Mouse (Mus musculus): ENCODE measurements at regions not wholly inside any gene's neighbourhood (a gene's known extent, or its start where the extent isn't known, plus 50 kb on each side); places are given as distances from the start of the nearest gene placed in this dataset.

- no peak for TF ChIP-seq CTCF (IDR thresholded peaks at IDR 0.05; ENCODE audit: control insufficient read depth, insufficient read depth, insufficient read length)
- no peak for TF ChIP-seq USF1 (IDR thresholded peaks at IDR 0.05; ENCODE audit: low read depth)
- TF ChIP-seq MAX (IDR thresholded peaks at IDR 0.05), result no peak
- TF ChIP-seq FOSL1 (IDR thresholded peaks at IDR 0.05; ENCODE audit: insufficient read depth, low read length, poor library complexity, severe bottlenecking), result no peak
- no peak for TF ChIP-seq MYOG (IDR thresholded peaks at IDR 0.05; ENCODE audit: control insufficient read depth, extremely low read depth, insufficient read length)
- TF ChIP-seq CEBPB (IDR thresholded peaks at IDR 0.05; ENCODE audit: low read depth), result no peak
- TF ChIP-seq MYOD1 (IDR thresholded peaks at IDR 0.05; ENCODE audit: control insufficient read depth, insufficient read length, low read depth), result no peak
These were observed 83.5 kb downstream of the Sptssa start for GRCm38 (mm10) chr12:54572866-54573265.
